Mouse (Mus musculus): ENCODE measurements around the gene Pdia2. TPM values are rescaled to one million over a fixed set of nuclear protein-coding genes. Genes with fewer than 3 reads are reported as not detected.

Pdia2 gene
- total and polyA plus RNA-seq, 2 experiments, result 6.0 TPM; not detected in 1

DNA sequence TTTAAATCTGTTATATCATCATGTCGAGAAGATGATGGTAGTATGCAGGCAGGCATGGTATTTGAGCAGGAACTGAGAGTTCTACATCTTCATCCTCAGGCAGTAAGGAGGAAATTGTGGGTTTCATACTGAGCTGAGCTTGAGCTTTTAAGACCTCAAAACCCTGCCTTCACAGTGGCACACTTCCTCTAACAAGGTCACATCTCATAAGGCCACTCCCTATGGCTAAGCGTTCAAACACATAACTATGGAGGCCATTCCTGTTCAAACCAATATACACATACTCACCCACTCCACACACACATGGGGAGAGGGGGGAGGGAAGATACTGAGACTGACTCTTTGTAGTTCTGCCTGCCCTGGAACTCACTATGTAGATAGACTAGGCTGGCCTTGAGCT, 30.8 kb downstream of the Pdia2 start:
- Histone ChIP-seq H3K36me3 (ENCODE audit: control insufficient read depth, insufficient read depth, low read length) (no peaks in the 10 kb centered on the region), H3K79me2 (ENCODE audit: control insufficient read depth, insufficient read depth, low read length) (peaks cover 10% of the 10 kb centered on the region; the same call in 1 of the 2 replicates), H3K9ac (ENCODE audit: low read depth, low read length) (no peak overlapping the region), H3K27me3 (ENCODE audit: control insufficient read depth, insufficient read depth, low read length) (no peaks in the 10 kb centered on the region), H3K4me3 (ENCODE audit: insufficient read depth, low read depth, low read length) (no peak overlapping the region), H3K4me1 (ENCODE audit: control insufficient read depth, insufficient read depth, low read length) (no peaks in the 10 kb centered on the region), H3K27ac (replicated peaks; ENCODE audit: insufficient read depth, low read depth, low read length) (no peak overlapping the region)
- WGBS, result 82% methylated on average over 2 of the region's 2 CpGs
- DNase-seq (ENCODE audit: extremely low read depth, low read depth, low spot score), result peak; percentile 50
- no peak for TF ChIP-seq CTCF (IDR thresholded peaks at IDR 0.05; ENCODE audit: low read depth, low read length)
- no peak for TF ChIP-seq POLR2A (IDR thresholded peaks at IDR 0.05; ENCODE audit: extremely low read depth, insufficient read depth, low read length)

DNA sequence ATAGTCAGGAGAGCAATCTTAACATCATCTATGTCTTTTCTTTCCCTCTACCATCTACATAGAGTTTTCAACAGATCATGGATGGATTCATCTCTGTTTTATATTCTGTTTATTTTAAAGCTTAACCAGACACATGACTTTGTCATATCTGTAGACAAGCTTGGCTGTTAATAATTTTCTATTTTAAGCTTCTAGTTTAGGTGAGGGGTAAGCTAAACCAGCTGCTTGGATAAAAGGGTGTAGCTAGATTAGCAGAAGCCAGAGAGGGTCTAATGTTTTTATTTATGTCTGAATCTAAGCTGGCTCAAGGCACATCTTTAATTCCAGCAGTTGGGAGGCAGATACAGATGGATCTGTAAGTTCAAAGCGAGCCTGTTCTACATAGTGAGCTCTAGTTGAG, 36.2 kb downstream of the Pdia2 start:
- Histone ChIP-seq H3K9ac (ENCODE audit: low read depth, low read length) (no peak overlapping the region), H3K79me2 (ENCODE audit: control insufficient read depth, insufficient read depth, low read length) (peaks cover 14% of the 10 kb centered on the region; the same call in 1 of the 2 replicates), H3K4me1 (ENCODE audit: control insufficient read depth, insufficient read depth, low read length) (no peaks in the 10 kb centered on the region), H3K27me3 (ENCODE audit: control insufficient read depth, insufficient read depth, low read length) (no peaks in the 10 kb centered on the region), H3K4me3 (ENCODE audit: insufficient read depth, low read depth, low read length) (no peak overlapping the region), H3K27ac (replicated peaks; ENCODE audit: insufficient read depth, low read depth, low read length) (no peak overlapping the region), H3K36me3 (ENCODE audit: control insufficient read depth, insufficient read depth, low read length) (no peaks in the 10 kb centered on the region)
- TF ChIP-seq CTCF (IDR thresholded peaks at IDR 0.05; ENCODE audit: low read depth, low read length) (no peak), POLR2A (IDR thresholded peaks at IDR 0.05; ENCODE audit: extremely low read depth, insufficient read depth, low read length) (no peak)
- WGBS, result 98% methylated on average over 1 of the region's 1 CpGs
- DNase-seq (ENCODE audit: extremely low read depth, low read depth, low spot score), result no peak

DNA sequence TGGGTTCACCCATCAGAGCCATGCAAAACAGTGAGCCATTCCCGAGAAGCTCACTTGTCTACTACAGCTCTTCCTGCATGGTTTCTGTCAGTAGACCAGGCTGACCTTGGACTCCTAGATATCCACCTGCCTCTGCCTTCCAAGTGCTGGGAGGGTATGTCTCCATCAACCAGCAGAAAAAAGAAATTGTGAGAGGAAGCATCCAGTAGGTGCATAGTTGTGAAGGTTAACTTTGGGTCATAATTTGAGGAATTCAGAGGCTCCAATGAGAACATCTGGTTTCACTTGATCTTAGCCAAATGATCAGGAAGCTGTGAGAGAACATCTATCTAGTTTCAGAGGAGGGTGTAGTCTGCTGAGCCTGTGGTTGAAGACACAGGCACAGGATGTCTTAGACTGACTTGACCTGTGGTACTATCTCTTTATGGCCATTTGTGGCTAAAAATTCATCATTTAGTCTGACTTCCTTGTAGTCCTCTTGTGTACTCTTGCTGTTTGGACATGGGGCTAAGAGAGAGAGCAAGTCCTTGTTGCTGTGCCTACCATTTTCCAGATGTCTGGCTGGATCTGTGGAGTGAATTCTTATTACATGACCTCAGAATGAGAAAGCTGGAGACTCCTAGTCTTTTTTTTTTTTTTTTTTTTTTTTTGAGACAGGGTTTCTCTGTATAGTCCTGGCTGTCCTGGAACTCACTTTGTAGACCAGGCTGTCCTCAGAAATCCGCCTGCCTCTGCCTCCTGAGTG, 46.8 kb downstream of the Pdia2 start:
- peaks cover 13% of the 10 kb centered on the region for H3K36me3 ChIP-seq (ENCODE audit: control insufficient read depth, insufficient read depth, low read length)
- no peaks in the 10 kb centered on the region for H3K27me3 ChIP-seq (ENCODE audit: control insufficient read depth, insufficient read depth, low read length)

DNA sequence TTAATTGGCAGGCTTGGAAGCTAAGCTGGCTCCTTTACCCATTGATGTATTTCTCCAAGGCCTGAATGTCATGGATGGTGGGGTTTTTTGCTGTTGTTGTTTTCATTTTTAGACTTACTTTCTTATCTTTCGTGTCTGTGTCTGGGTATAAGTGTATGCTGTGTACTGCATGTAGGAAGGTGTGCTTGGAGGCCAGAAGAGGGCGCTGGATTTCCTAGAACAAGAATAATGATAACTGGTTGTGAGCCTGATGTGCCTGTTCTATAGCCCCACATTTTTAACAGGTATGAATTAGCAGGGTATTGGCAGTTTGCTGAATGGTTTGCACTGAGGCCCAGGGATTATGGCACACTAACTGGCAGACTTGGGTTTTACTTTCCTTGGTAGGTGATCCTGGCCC, 49.8 kb downstream of the Pdia2 start:
- Histone ChIP-seq H3K36me3 (ENCODE audit: control insufficient read depth, insufficient read depth, low read length) (peaks cover 14% of the 10 kb centered on the region), H3K27me3 (ENCODE audit: control insufficient read depth, insufficient read depth, low read length) (no peaks in the 10 kb centered on the region), H3K79me2 (ENCODE audit: control insufficient read depth, insufficient read depth, low read length) (peaks cover 23% of the 10 kb centered on the region; the same call in 1 of the 2 replicates), H3K27ac (replicated peaks; ENCODE audit: insufficient read depth, low read depth, low read length) (no peak overlapping the region), H3K4me3 (ENCODE audit: insufficient read depth, low read depth, low read length) (no peak overlapping the region), H3K9ac (ENCODE audit: low read depth, low read length) (no peak overlapping the region), H3K4me1 (ENCODE audit: control insufficient read depth, insufficient read depth, low read length) (no peaks in the 10 kb centered on the region)
- whole genome bisulfite sequencing, result 87% methylated on average over 2 of the region's 2 CpGs
- no peak for TF ChIP-seq POLR2A (IDR thresholded peaks at IDR 0.05; ENCODE audit: extremely low read depth, insufficient read depth, low read length)
- TF ChIP-seq CTCF (IDR thresholded peaks at IDR 0.05; ENCODE audit: low read depth, low read length), result no peak
- no peak for DNase-seq (ENCODE audit: extremely low read depth, low read depth, low spot score)

More for the DNA sequence above, 46.8 kb downstream of the Pdia2 start:
- TF ChIP-seq CTCF (IDR thresholded peaks at IDR 0.05; ENCODE audit: low read depth, low read length) (no peak), POLR2A (IDR thresholded peaks at IDR 0.05; ENCODE audit: extremely low read depth, insufficient read depth, low read length) (no peak)
- H3K9ac ChIP-seq (ENCODE audit: low read depth, low read length), result no peak overlapping the region
- H3K27ac ChIP-seq (replicated peaks; ENCODE audit: insufficient read depth, low read depth, low read length), result no peak overlapping the region
- DNase-seq (ENCODE audit: extremely low read depth, low read depth, low spot score), result no peak
- WGBS, result 92% methylated on average over 2 of the region's 2 CpGs
- H3K79me2 ChIP-seq (ENCODE audit: control insufficient read depth, insufficient read depth, low read length), result peaks cover 20% of the 10 kb centered on the region
- H3K4me1 ChIP-seq (ENCODE audit: control insufficient read depth, insufficient read depth, low read length), result no peaks in the 10 kb centered on the region
- H3K4me3 ChIP-seq (ENCODE audit: insufficient read depth, low read depth, low read length), result no peak overlapping the region

Other genes with a start within 250 kb of the Pdia2 start
- gene A930017K11Rik, start 246.5 kb downstream of the Pdia2 start, total RNA-seq (2014; rRNA removed), result not detected in 2 replicates
- gene A930017K11Rik, start 246.5 kb downstream of the Pdia2 start, polyA plus RNA-seq (2012; rRNA removed), result not detected in 2 replicates
- 1.8 and 3.0 TPM in 2 replicates for gene Capn15, start 213.3 kb downstream of the Pdia2 start, total RNA-seq (2014; rRNA removed)
- gene Capn15, start 213.3 kb downstream of the Pdia2 start, polyA plus RNA-seq (2012; rRNA removed), result 16.8 and 23.3 TPM in 2 replicates
- gene Rab11fip3, start 129.5 kb downstream of the Pdia2 start, total RNA-seq (2014; rRNA removed), result 4.6 and 7.7 TPM in 2 replicates
- gene Rab11fip3, start 129.5 kb downstream of the Pdia2 start, polyA plus RNA-seq (2012; rRNA removed), result 11.1 and 13.2 TPM in 2 replicates
- 179 and 237 TPM in 2 replicates for gene Decr2, start 108.8 kb downstream of the Pdia2 start, total RNA-seq (2014; rRNA removed)
- gene Decr2, start 108.8 kb downstream of the Pdia2 start, polyA plus RNA-seq (2012; rRNA removed), result 147 and 154 TPM in 2 replicates
- 6.2 and 7.0 TPM in 2 replicates for gene Nme4, start 103.5 kb downstream of the Pdia2 start, total RNA-seq (2014; rRNA removed)
- 8.7 TPM in 2 replicates for gene Nme4, start 103.5 kb downstream of the Pdia2 start, polyA plus RNA-seq (2012; rRNA removed)
- gene Tmem8, start 85.8 kb downstream of the Pdia2 start, total RNA-seq (2014; rRNA removed), result 8.8 and 10.0 TPM in 2 replicates
- gene Tmem8, start 85.8 kb downstream of the Pdia2 start, polyA plus RNA-seq (2012; rRNA removed), result 46.2 and 52.5 TPM in 2 replicates
- gene Mrpl28, start 75.6 kb downstream of the Pdia2 start, total RNA-seq (2014; rRNA removed), result 64.5 and 67.9 TPM in 2 replicates
- 80.6 and 87.6 TPM in 2 replicates for gene Mrpl28, start 75.6 kb downstream of the Pdia2 start, polyA plus RNA-seq (2012; rRNA removed)
- 8.4 and 9.3 TPM in 2 replicates for gene Axin1, start 60.4 kb downstream of the Pdia2 start, total RNA-seq (2014; rRNA removed)
- 7.4 and 8.9 TPM in 2 replicates for gene Axin1, start 60.4 kb downstream of the Pdia2 start, polyA plus RNA-seq (2012; rRNA removed)
- 0.09 and 0.40 TPM in 2 replicates for gene Rgs11, start 3.9 kb upstream of the Pdia2 start, total RNA-seq (2014; rRNA removed)
- gene Rgs11, start 3.9 kb upstream of the Pdia2 start, polyA plus RNA-seq (2012; rRNA removed), result 0.22 and 0.25 TPM in 2 replicates
- not detected in 2 replicates for gene Arhgdig, start 8.7 kb upstream of the Pdia2 start, total RNA-seq (2014; rRNA removed)
- gene Arhgdig, start 8.7 kb upstream of the Pdia2 start, polyA plus RNA-seq (2012; rRNA removed), result 0.09 TPM in 1 of 2 replicates, not detected in the other
- 12.6 and 19.5 TPM in 2 replicates for gene Fam234a, start 45.2 kb upstream of the Pdia2 start, total RNA-seq (2014; rRNA removed)
- gene Fam234a, start 45.2 kb upstream of the Pdia2 start, polyA plus RNA-seq (2012; rRNA removed), result 50.8 and 54.0 TPM in 2 replicates
- gene Luc7l, start 53.8 kb upstream of the Pdia2 start, total RNA-seq (2014; rRNA removed), result 17.8 and 18.2 TPM in 2 replicates
- gene Luc7l, start 53.8 kb upstream of the Pdia2 start, polyA plus RNA-seq (2012; rRNA removed), result 8.8 and 15.4 TPM in 2 replicates
- gene Neurl1b, start 215.7 kb upstream of the Pdia2 start, total RNA-seq (2014; rRNA removed), result 0.46 and 1.8 TPM in 2 replicates
- 0.57 and 0.83 TPM in 2 replicates for gene Neurl1b, start 215.7 kb upstream of the Pdia2 start, polyA plus RNA-seq (2012; rRNA removed)

Measured in liver, adult 2 months (tissue).